Mouse (Mus musculus) stomach, postnatal 0 days (tissue): ENCODE results near the gene Inhba. TPM values are rescaled to one million over a fixed set of nuclear protein-coding genes. Genes with fewer than 3 reads are reported as not detected.

Experiments
- ATAC-seq: fragments of 200-750 bp; cut with Nextera tagmentation; 2 replicates; pipeline ENCODE4 v1.8.0; 2017; ENCODE audit not compliant: low FRiP score, low TSS enrichment
- DNase-seq: peaks from one replicate; pipeline ENCODE4 v3.0.0-alpha.2; 2016; ENCODE audit warnings: low spot score
- H3K27ac ChIP-seq: fragments of 300-500 bp; sonication (generic); replicated peaks from 2 replicates; pipeline ENCODE4 v1.5.1; 2014; ENCODE audit warnings: mild to moderate bottlenecking, control low read depth
- H3K27me3 ChIP-seq: fragments of 300-500 bp; sonication (generic); 2 replicates; pipeline ENCODE4 v1.6.1; 2014; ENCODE audit warnings: low read length; ENCODE audit not compliant: control insufficient read depth, insufficient read depth
- H3K36me3 ChIP-seq: fragments of 300-500 bp; sonication (generic); 2 replicates; pipeline ENCODE4 v1.6.1; 2014; ENCODE audit warnings: low read length, mixed read lengths; ENCODE audit not compliant: control insufficient read depth, insufficient read depth
- H3K4me1 ChIP-seq: fragments of 300-500 bp; sonication (generic); replicated peaks from 2 replicates; pipeline ENCODE4 v1.6.1; 2014; ENCODE audit warnings: antibody characterized with exemption; ENCODE audit not compliant: control insufficient read depth, insufficient read depth
- H3K4me2 ChIP-seq: fragments of 300-500 bp; sonication (generic); replicated peaks from 2 replicates; pipeline ENCODE4 v1.6.1; 2014; ENCODE audit warnings: low read depth, mild to moderate bottlenecking, control low read depth, moderate library complexity
- H3K4me3 ChIP-seq: fragments of 300-500 bp; sonication (generic); 2 replicates; pipeline ENCODE4 v1.5.1; 2014; ENCODE audit warnings: low read depth, low read length, control low read depth
- H3K9ac ChIP-seq: fragments of 300-500 bp; sonication (generic); 2 replicates; pipeline ENCODE4 v1.6.1; 2014; ENCODE audit warnings: mild to moderate bottlenecking, low read length, control low read depth, mixed read lengths
- H3K9me3 ChIP-seq: fragments of 300-500 bp; sonication (generic); 2 replicates; pipeline ENCODE4 v1.6.1; 2016; ENCODE audit warnings: low read length; ENCODE audit not compliant: control insufficient read depth
- CTCF ChIP-seq: IDR thresholded peaks from 2 replicates; pipeline ENCODE4 v1.5.1; 2016; ENCODE audit warnings: antibody characterized with exemption, low read depth, mild to moderate bottlenecking, moderate library complexity
- EP300 ChIP-seq: optimal IDR thresholded peaks from 2 replicates; pipeline ENCODE3; 2016; ENCODE audit warnings: antibody characterized with exemption
- WGBS: fragments of 180-500 bp; shearing (Covaris S2); extraction: QIAGEN DNeasy Blood & Tissue Kit; methylation state at CpG from one replicate; pipeline ENCODE4 v1.1.7; 2014; 5-methylcytosine and 5-hydroxymethylcytosine counted together
- polyA plus RNA-seq: library from polyadenylated mRNA; unstranded; fragments of >200 nt; fragmentation: Nextera tagmentation; extraction: Ambion mirVana; gene quantifications from 2 replicates; pipeline ENCODE4 v1.2.1, GENCODE M21; 2015

The Inhba gene
- polyA plus RNA-seq, 1 experiment from 2014 or later: 3.2 TPM

GRCm38 (mm10) chr13:16020659-16021058 lies 9.0 kb downstream of the Inhba start:
- H3K4me2 ChIP-seq: no peak overlapping the region
- peak; percentile 52 for DNase-seq

GRCm38 (mm10) chr13:16021181-16021580 lies 9.5 kb downstream of the Inhba start:
- H3K4me2 ChIP-seq: no peak overlapping the region
- no peak overlapping the region for H3K4me3 ChIP-seq
- TF ChIP-seq CTCF (no peak), EP300 (no peak)
- H3K36me3 ChIP-seq: no peaks in the 10 kb centered on the region
- H3K27me3 ChIP-seq: no peaks in the 10 kb centered on the region
- ATAC-seq: no peak
- H3K4me1 ChIP-seq: no peaks in the 10 kb centered on the region
- no peak overlapping the region for H3K9ac ChIP-seq
- H3K9me3 ChIP-seq: no peaks in the 10 kb centered on the region
- no peak overlapping the region for H3K27ac ChIP-seq
- DNase-seq: no peak
- 39% methylated on average over 6 of the region's 6 CpGs for WGBS

More at GRCm38 (mm10) chr13:16020659-16021058, 9.0 kb downstream of the Inhba start:
- H3K9me3 ChIP-seq: no peaks in the 10 kb centered on the region
- WGBS: 9% methylated on average over 1 of the region's 1 CpGs
- H3K27ac ChIP-seq: no peak overlapping the region
- H3K4me3 ChIP-seq: no peak overlapping the region
- peak; percentile 80 for TF ChIP-seq CTCF
- no peak for TF ChIP-seq EP300
- no peaks in the 10 kb centered on the region for H3K27me3 ChIP-seq
- no peak overlapping the region for H3K9ac ChIP-seq
- no peaks in the 10 kb centered on the region for H3K36me3 ChIP-seq
- no peak for ATAC-seq
- no peaks in the 10 kb centered on the region for H3K4me1 ChIP-seq

- ATAC-seq: no peak
- Histone ChIP-seq H3K9me3 (no peaks in the 10 kb centered on the region), H3K4me3 (no peak overlapping the region), H3K27ac (no peak overlapping the region), H3K4me2 (no peak overlapping the region), H3K9ac (no peak overlapping the region), H3K36me3 (no peaks in the 10 kb centered on the region), H3K4me1 (no peaks in the 10 kb centered on the region), H3K27me3 (no peaks in the 10 kb centered on the region)
- TF ChIP-seq EP300: no peak
- TF ChIP-seq CTCF: no peak
- 85% methylated on average over 7 of the region's 7 CpGs for WGBS
- no peak for DNase-seq
Observed at GRCm38 (mm10) chr13:16021849-16022248, 10.2 kb downstream of the Inhba start.

- H3K4me1 ChIP-seq: no peaks in the 10 kb centered on the region
- H3K36me3 ChIP-seq: no peaks in the 10 kb centered on the region
- no peaks in the 10 kb centered on the region for H3K9me3 ChIP-seq
- no peak for TF ChIP-seq CTCF
- no peak for TF ChIP-seq EP300
- H3K4me2 ChIP-seq: no peak overlapping the region
- no peak overlapping the region for H3K4me3 ChIP-seq
- H3K27ac ChIP-seq: no peak overlapping the region
- no peak for DNase-seq
- whole genome bisulfite sequencing: 89% methylated on average over 8 of the region's 8 CpGs
- H3K27me3 ChIP-seq: no peaks in the 10 kb centered on the region
- no peak overlapping the region for H3K9ac ChIP-seq
- no peak for ATAC-seq
Observed at GRCm38 (mm10) chr13:16022536-16022935, 10.9 kb downstream of the Inhba start.

GRCm38 (mm10) chr13:16023070-16024039 lies 11.7 kb downstream of the Inhba start:
- 56% methylated on average over 13 of the region's 13 CpGs for WGBS
- H3K4me2 ChIP-seq: no peak overlapping the region
- DNase-seq: no peak

GRCm38 (mm10) chr13:16030557-16031057 lies 19.0 kb downstream of the Inhba start:
- 37% methylated on average over 5 of the region's 5 CpGs for WGBS
- no peak for DNase-seq
- TF ChIP-seq CTCF (no peak), EP300 (no peak)
- Histone ChIP-seq H3K36me3 (no peaks in the 10 kb centered on the region), H3K27me3 (no peaks in the 10 kb centered on the region), H3K4me3 (no peak overlapping the region), H3K9ac (no peak overlapping the region), H3K9me3 (no peaks in the 10 kb centered on the region), H3K27ac (no peak overlapping the region), H3K4me1 (no peaks in the 10 kb centered on the region), H3K4me2 (no peak overlapping the region)
- ATAC-seq: no peak

More at GRCm38 (mm10) chr13:16023070-16024039, 11.7 kb downstream of the Inhba start:
- ATAC-seq: no peak
- Histone ChIP-seq H3K4me1 (no peaks in the 10 kb centered on the region), H3K9ac (no peak overlapping the region), H3K27ac (no peak overlapping the region), H3K36me3 (no peaks in the 10 kb centered on the region), H3K9me3 (no peaks in the 10 kb centered on the region), H3K4me3 (no peak overlapping the region), H3K27me3 (no peaks in the 10 kb centered on the region)
- peak; percentile 41 for TF ChIP-seq CTCF
- no peak for TF ChIP-seq EP300
